Mouse (Mus musculus): ENCODE data around the gene Aldh3b3. TPM values are rescaled to one million over a fixed set of nuclear protein-coding genes. Genes with fewer than 3 reads are reported as not detected.
A peak's percentile ranks its signal among the peaks of the same experiment; 100 is the strongest.

The Aldh3b3 gene
- polyA plus RNA-seq, 1 experiment from 2014 or later: not detected

DNA sequence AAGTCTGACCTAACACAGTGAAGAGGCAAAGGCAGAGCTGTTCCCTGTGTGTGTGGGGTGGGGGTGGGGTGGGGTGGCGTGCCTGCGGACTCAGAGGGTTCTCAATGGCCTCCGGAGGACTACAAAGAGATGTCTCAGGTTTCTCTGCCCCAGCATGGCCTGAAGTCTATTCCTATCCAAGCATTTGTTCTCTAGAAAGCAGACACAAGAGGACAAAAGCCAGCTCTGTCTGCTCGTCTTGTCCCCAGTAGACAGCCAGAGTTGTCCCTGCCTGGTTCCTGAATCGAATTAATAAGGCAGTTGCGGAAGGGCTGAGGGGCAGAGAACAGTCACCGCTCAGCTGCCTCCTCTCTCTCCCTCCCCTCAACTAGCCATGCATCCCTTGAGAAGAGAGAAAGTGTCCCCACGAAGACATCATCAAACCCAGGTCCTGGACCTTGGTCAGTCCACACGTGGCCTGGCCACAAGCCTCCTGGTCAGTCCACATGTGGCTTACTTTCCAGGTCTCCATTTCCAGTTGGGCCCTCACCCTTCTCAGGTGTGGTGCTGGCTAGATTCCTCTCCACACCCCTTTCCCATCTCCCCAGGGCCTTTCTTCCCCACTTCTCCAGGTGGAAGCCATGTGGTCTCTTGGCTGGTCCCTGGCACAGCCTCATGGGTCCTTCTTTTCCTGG is 25.2 kb downstream of the Aldh3b3 start:
- Histone ChIP-seq H3K27ac (no peak overlapping the region), H3K4me3 (replicated peaks; ENCODE audit: low read length) (no peak overlapping the region), H3K36me3 (replicated peaks; ENCODE audit: control insufficient read depth, insufficient read depth) (no peaks in the 10 kb centered on the region), H3K4me1 (replicated peaks; ENCODE audit: control insufficient read depth, insufficient read depth, low read length) (0 out of 2 replicates have a peak, but pooled peaks cover 3% of the 10 kb centered on the region), H3K4me2 (replicated peaks) (no peak overlapping the region), H3K9ac (no peak overlapping the region), H3K9me3 (ENCODE audit: control insufficient read depth, low read length) (no peaks in the 10 kb centered on the region), H3K27me3 (ENCODE audit: control insufficient read depth, insufficient read depth, low read length) (no peaks in the 10 kb centered on the region)
- ATAC-seq (ENCODE audit: low FRiP score) (no peak), DNase-seq (ENCODE audit: low spot score) (no peak)
- WGBS: 32% methylated on average over 9 of the region's 9 CpGs

DNA sequence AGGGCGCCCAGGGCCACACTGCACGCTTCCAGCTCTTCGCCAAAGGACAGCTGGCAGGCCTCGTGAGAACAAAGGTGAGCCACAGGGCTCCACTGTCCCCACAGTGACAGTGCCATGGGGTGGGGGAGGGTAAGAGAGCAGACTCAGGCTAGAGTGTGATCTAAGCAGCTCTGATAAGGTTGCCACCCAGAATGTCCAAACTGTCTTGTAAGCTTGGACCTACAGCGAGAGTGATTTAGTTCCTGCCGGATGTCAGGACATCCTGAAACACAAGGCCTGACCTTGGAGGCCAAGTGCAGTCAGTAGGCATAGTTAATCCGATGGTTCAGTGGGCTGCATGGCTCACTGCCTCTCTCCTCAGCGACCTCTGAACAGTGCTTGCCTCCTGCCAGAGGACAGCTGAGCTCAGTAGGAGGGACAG is 26.8 kb downstream of the Aldh3b3 start:
- ATAC-seq (ENCODE audit: low FRiP score) (no peak), DNase-seq (ENCODE audit: low spot score) (no peak)
- H3K4me1 ChIP-seq (replicated peaks; ENCODE audit: control insufficient read depth, insufficient read depth, low read length): 0 out of 2 replicates have a peak, but pooled peaks cover 3% of the 10 kb centered on the region
- no peak overlapping the region for H3K27ac ChIP-seq
- no peak overlapping the region for H3K4me3 ChIP-seq (replicated peaks; ENCODE audit: low read length)
- no peak overlapping the region for H3K4me2 ChIP-seq (replicated peaks)
- no peaks in the 10 kb centered on the region for H3K9me3 ChIP-seq (ENCODE audit: control insufficient read depth, low read length)
- no peak overlapping the region for H3K9ac ChIP-seq
- no peaks in the 10 kb centered on the region for H3K36me3 ChIP-seq (replicated peaks; ENCODE audit: control insufficient read depth, insufficient read depth)
- WGBS: 11% methylated on average over 8 of the region's 8 CpGs
- no peaks in the 10 kb centered on the region for H3K27me3 ChIP-seq (ENCODE audit: control insufficient read depth, insufficient read depth, low read length)

DNA sequence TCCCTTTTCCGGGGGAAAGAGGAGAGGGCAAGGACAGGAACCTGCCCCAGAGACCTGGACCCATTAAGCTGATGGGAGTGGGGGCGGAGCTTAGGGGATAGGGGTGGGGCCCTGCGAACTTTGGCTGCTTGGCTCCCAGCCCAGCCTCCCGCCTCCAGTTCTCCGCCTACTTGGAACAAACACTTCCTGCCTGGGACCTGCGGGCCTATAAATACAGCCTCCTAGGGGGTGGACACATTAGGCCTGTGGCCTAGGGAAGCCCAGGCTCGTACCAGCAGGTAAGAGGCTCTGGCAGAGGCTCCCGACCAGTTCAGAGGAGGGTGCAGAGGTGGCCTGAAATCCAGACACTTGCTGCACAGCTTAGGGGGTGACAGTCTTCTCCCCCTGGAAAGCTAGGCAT is 27.9 kb downstream of the Aldh3b3 start, which contains the start of gene Acy3:
Gene Acy3 (plus strand): TSS at position 237 of the 400 bp plus-strand sequence.
- WGBS: 15% methylated on average over 8 of the region's 8 CpGs
- no peaks in the 10 kb centered on the region for H3K27me3 ChIP-seq (ENCODE audit: control insufficient read depth, insufficient read depth, low read length)
- ATAC-seq (ENCODE audit: low FRiP score): no peak

DNA sequence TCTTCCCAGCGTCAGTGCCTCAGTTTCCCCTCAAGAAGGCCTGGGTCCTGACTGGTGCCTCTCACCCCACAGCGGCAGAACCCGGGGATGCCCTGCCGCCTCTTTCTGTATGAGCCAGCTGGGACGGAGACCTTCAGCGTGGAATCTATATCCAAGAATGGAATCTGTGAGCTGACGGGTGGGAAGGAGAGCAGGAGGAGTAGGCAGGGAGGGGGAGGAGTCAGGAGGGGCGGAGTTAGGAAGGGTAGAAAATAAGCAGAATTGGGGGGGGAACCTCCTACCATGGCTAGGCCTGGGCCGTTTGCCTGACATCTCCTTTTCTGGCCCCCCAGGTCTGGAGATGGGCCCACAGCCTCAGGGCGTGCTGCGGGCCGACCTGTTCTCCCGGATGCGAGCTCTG is 29.6 kb downstream of the Aldh3b3 start:
- Histone ChIP-seq H3K4me2 (replicated peaks) (no peak overlapping the region), H3K36me3 (replicated peaks; ENCODE audit: control insufficient read depth, insufficient read depth) (no peaks in the 10 kb centered on the region), H3K9ac (no peak overlapping the region), H3K4me1 (replicated peaks; ENCODE audit: control insufficient read depth, insufficient read depth, low read length) (0 out of 2 replicates have a peak, but pooled peaks cover 3% of the 10 kb centered on the region), H3K27ac (no peak overlapping the region), H3K27me3 (ENCODE audit: control insufficient read depth, insufficient read depth, low read length) (no peaks in the 10 kb centered on the region), H3K9me3 (ENCODE audit: control insufficient read depth, low read length) (no peaks in the 10 kb centered on the region), H3K4me3 (replicated peaks; ENCODE audit: low read length) (no peak overlapping the region)
- ATAC-seq (ENCODE audit: low FRiP score): no peak
- DNase-seq (ENCODE audit: low spot score): no peak
- 88% methylated on average over 14 of the region's 14 CpGs for WGBS

More for the DNA sequence above, 27.9 kb downstream of the Aldh3b3 start, which contains the start of gene Acy3:
- Histone ChIP-seq H3K9me3 (ENCODE audit: control insufficient read depth, low read length) (no peaks in the 10 kb centered on the region), H3K27ac (no peak within 1 kb of the TSS), H3K4me1 (replicated peaks; ENCODE audit: control insufficient read depth, insufficient read depth, low read length) (0 out of 2 replicates have a peak, but pooled peaks cover 3% of the 10 kb centered on the region), H3K4me3 (replicated peaks; ENCODE audit: low read length) (no peak within 1 kb of the TSS), H3K4me2 (replicated peaks) (no peak within 1 kb of the TSS), H3K9ac (no peak within 1 kb of the TSS), H3K36me3 (replicated peaks; ENCODE audit: control insufficient read depth, insufficient read depth) (no peaks in the 10 kb centered on the region)
- peak; percentile 31 for DNase-seq (ENCODE audit: low spot score)

DNA sequence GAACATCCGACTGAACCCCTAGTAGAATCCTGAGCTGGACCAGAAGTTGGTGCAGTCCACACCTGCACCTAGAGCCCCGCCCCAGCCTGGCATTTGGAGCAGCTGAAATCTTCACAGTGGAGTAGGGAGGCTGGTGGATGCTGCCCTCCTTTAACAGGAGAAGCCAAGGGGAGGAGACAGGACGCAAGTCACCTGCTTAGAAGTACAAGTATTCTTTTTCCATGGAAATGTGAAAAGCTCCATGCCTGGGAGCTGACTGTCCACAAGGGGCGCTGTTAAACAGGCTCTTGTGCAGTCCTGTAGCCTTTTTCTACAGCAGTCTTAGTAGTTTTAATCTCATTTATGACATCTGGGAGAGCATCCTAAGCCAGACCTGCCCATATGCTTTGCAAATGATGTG is 30.3 kb downstream of the Aldh3b3 start:
- Histone ChIP-seq H3K4me1 (replicated peaks; ENCODE audit: control insufficient read depth, insufficient read depth, low read length) (0 out of 2 replicates have a peak, but pooled peaks cover 3% of the 10 kb centered on the region), H3K27me3 (ENCODE audit: control insufficient read depth, insufficient read depth, low read length) (no peaks in the 10 kb centered on the region), H3K9ac (no peak overlapping the region), H3K4me2 (replicated peaks) (no peak overlapping the region), H3K9me3 (ENCODE audit: control insufficient read depth, low read length) (no peaks in the 10 kb centered on the region), H3K36me3 (replicated peaks; ENCODE audit: control insufficient read depth, insufficient read depth) (no peaks in the 10 kb centered on the region), H3K27ac (no peak overlapping the region), H3K4me3 (replicated peaks; ENCODE audit: low read length) (no peak overlapping the region)
- ATAC-seq (ENCODE audit: low FRiP score) (no peak), DNase-seq (ENCODE audit: low spot score) (no peak)
- 90% methylated on average over 4 of the region's 4 CpGs for WGBS

DNA sequence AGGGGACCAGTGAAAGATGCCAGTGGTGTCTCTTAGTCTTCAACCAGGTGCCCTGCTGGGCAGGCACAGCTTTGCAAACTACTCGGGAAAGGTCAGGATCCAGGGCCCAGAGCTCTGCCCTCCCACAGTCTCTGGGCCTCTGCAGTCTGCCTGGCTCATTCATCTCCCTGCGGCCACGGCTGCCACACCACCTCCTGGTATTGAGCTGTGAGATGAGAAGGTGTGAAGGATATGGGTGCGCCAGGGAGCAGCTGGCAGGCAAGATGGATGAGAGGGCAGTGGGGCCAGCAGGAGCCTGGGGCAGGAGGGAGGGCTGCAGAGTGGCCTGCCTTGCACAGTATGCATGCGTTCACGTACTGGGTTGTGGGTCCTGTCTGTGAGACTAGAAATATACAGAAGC is 32.4 kb downstream of the Aldh3b3 start:
- 0 out of 2 replicates have a peak, but pooled peaks cover 3% of the 10 kb centered on the region for H3K4me1 ChIP-seq (replicated peaks; ENCODE audit: control insufficient read depth, insufficient read depth, low read length)
- H3K9ac ChIP-seq: no peak overlapping the region
- no peak overlapping the region for H3K4me3 ChIP-seq (replicated peaks; ENCODE audit: low read length)
- no peak overlapping the region for H3K4me2 ChIP-seq (replicated peaks)
- no peak for DNase-seq (ENCODE audit: low spot score)
- H3K27me3 ChIP-seq (ENCODE audit: control insufficient read depth, insufficient read depth, low read length): no peaks in the 10 kb centered on the region
- no peaks in the 10 kb centered on the region for H3K36me3 ChIP-seq (replicated peaks; ENCODE audit: control insufficient read depth, insufficient read depth)
- WGBS: 33% methylated on average over 6 of the region's 6 CpGs
- H3K27ac ChIP-seq: no peak overlapping the region
- H3K9me3 ChIP-seq (ENCODE audit: control insufficient read depth, low read length): no peaks in the 10 kb centered on the region
- no peak for ATAC-seq (ENCODE audit: low FRiP score)

DNA sequence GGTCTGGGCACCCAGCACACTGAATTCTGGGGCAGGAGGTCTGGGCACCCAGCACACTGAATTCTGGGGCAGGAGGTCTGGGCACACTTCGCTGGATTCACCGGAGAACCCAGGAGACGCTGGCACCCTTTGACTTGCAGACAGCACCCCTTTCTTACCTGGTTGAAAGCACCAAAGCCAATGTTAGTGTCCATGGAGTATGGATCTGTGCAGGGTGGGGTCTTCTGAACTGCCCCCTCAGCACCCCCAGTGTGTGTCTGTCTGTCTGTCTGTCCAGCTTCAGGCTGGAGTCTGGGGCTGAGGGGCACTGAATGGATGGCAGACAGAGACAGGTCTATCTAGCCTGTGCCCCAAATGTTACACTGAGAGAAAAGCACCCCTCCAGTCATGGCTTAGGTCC is 33.1 kb downstream of the Aldh3b3 start:
- H3K36me3 ChIP-seq (replicated peaks; ENCODE audit: control insufficient read depth, insufficient read depth): no peaks in the 10 kb centered on the region
- ATAC-seq (ENCODE audit: low FRiP score): no peak
- no peak overlapping the region for H3K4me3 ChIP-seq (replicated peaks; ENCODE audit: low read length)
- no peak for DNase-seq (ENCODE audit: low spot score)
- no peaks in the 10 kb centered on the region for H3K27me3 ChIP-seq (ENCODE audit: control insufficient read depth, insufficient read depth, low read length)
- WGBS: 95% methylated on average over 3 of the region's 3 CpGs
- H3K27ac ChIP-seq: no peak overlapping the region
- 0 out of 2 replicates have a peak, but pooled peaks cover under 1% of the 10 kb centered on the region for H3K4me1 ChIP-seq (replicated peaks; ENCODE audit: control insufficient read depth, insufficient read depth, low read length)
- H3K4me2 ChIP-seq (replicated peaks): no peak overlapping the region
- no peaks in the 10 kb centered on the region for H3K9me3 ChIP-seq (ENCODE audit: control insufficient read depth, low read length)
- H3K9ac ChIP-seq: no peak overlapping the region

DNA sequence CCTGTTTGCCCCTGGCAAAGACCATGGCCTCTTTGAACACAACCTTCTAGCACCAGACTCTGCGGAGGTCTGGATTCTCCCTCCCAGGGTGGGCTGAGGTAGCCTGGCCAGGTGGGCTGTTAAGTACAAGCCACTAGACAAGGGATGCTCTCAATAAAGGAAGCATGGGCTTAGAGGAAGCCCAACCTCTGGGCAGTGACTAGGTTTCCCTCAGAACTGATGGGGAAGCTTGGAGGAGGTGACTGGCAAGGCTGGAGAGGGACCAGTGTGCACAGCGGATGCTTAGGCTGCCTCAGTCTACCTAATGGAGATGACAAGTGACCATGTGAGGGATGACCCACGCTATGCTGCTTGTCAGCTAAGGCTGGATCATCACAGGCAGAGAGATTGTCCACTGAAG is 33.5 kb downstream of the Aldh3b3 start:
- Histone ChIP-seq H3K9ac (no peak overlapping the region), H3K36me3 (replicated peaks; ENCODE audit: control insufficient read depth, insufficient read depth) (no peaks in the 10 kb centered on the region), H3K4me1 (replicated peaks; ENCODE audit: control insufficient read depth, insufficient read depth, low read length) (no peaks in the 10 kb centered on the region), H3K27me3 (ENCODE audit: control insufficient read depth, insufficient read depth, low read length) (no peaks in the 10 kb centered on the region), H3K4me3 (replicated peaks; ENCODE audit: low read length) (no peak overlapping the region), H3K27ac (no peak overlapping the region), H3K4me2 (replicated peaks) (no peak overlapping the region), H3K9me3 (ENCODE audit: control insufficient read depth, low read length) (no peaks in the 10 kb centered on the region)
- 86% methylated on average over 3 of the region's 3 CpGs for WGBS
- no peak for DNase-seq (ENCODE audit: low spot score)
- no peak for ATAC-seq (ENCODE audit: low FRiP score)

DNA sequence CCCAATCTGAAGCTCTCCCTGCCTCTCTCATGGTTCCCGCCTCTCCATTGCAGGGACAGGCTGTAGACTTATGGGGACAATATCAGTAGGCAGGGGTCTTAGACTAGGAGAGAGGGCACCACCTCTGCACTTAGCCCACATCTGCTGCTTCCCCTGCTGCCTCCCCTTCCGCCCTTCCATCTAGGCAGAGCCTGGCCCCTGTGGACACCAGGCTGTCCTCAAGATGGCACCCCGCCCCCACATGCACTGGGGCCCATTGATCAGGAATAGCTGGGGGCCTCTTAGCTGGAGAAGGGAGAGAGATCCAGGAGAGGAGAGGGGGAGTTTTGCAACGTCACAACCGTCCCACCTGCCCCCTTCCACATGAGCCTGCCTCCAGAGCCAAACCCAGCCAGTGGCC is 34.0 kb downstream of the Aldh3b3 start, which contains the start of gene Tbx10:
Gene Tbx10 (plus strand): TSS at position 337 of the 400 bp plus-strand sequence.
- DNase-seq (ENCODE audit: low spot score): no peak
- no peak within 1 kb of the TSS for H3K4me2 ChIP-seq (replicated peaks)
- H3K4me1 ChIP-seq (replicated peaks; ENCODE audit: control insufficient read depth, insufficient read depth, low read length): no peaks in the 10 kb centered on the region
- H3K36me3 ChIP-seq (replicated peaks; ENCODE audit: control insufficient read depth, insufficient read depth): no peaks in the 10 kb centered on the region
- H3K9me3 ChIP-seq (ENCODE audit: control insufficient read depth, low read length): no peaks in the 10 kb centered on the region
- 53% methylated on average over 5 of the region's 5 CpGs for WGBS
- no peak within 1 kb of the TSS for H3K9ac ChIP-seq
- H3K27me3 ChIP-seq (ENCODE audit: control insufficient read depth, insufficient read depth, low read length): no peaks in the 10 kb centered on the region
- no peak within 1 kb of the TSS for H3K4me3 ChIP-seq (replicated peaks; ENCODE audit: low read length)
- no peak within 1 kb of the TSS for H3K27ac ChIP-seq
- ATAC-seq (ENCODE audit: low FRiP score): no peak
